Mouse (Mus musculus): ENCODE results near the gene Gm9747. TPM values are rescaled to one million over a fixed set of nuclear protein-coding genes. Genes with fewer than 3 reads are reported as not detected.
A peak's percentile ranks its signal among the peaks of the same experiment; 100 is the strongest.

The Gm9747 gene
- polyA plus RNA-seq, 1 experiment from 2014 or later, result 27.6 TPM

GRCm38 (mm10) chr1:82243260-82243825 is 10.4 kb downstream of the Gm9747 start:
- H3K4me1 ChIP-seq (ENCODE audit: control insufficient read depth, insufficient read depth, low read length), result no peaks in the 10 kb centered on the region
- ATAC-seq (ENCODE audit: insufficient number of reproducible peaks, low FRiP score, low TSS enrichment, low read depth) (no peak), DNase-seq (ENCODE audit: low spot score) (no peak)
- no peaks in the 10 kb centered on the region for H3K9me3 ChIP-seq (ENCODE audit: control insufficient read depth, low read length)
- no peaks in the 10 kb centered on the region for H3K36me3 ChIP-seq (ENCODE audit: control insufficient read depth, insufficient read depth, low read length)
- H3K27ac ChIP-seq (replicated peaks; ENCODE audit: low read depth, low read length), result no peak overlapping the region
- H3K4me3 ChIP-seq (ENCODE audit: low read depth, low read length), result no peak overlapping the region
- H3K27me3 ChIP-seq (ENCODE audit: control insufficient read depth, insufficient read depth, low read length), result no peaks in the 10 kb centered on the region
- no peak overlapping the region for H3K4me2 ChIP-seq (ENCODE audit: low read depth, severe bottlenecking)
- H3K9ac ChIP-seq (ENCODE audit: low read length), result no peak overlapping the region
- 86% methylated on average over 6 of the region's 6 CpGs for WGBS

GRCm38 (mm10) chr1:82245002-82245401 is 12.1 kb downstream of the Gm9747 start:
- H3K9ac ChIP-seq (ENCODE audit: low read length), result no peak overlapping the region
- DNase-seq (ENCODE audit: low spot score), result no peak
- H3K27ac ChIP-seq (replicated peaks; ENCODE audit: low read depth, low read length), result no peak overlapping the region
- no peak overlapping the region for H3K4me2 ChIP-seq (ENCODE audit: low read depth, severe bottlenecking)
- 85% methylated on average over 5 of the region's 5 CpGs for WGBS
- H3K4me1 ChIP-seq (ENCODE audit: control insufficient read depth, insufficient read depth, low read length), result no peaks in the 10 kb centered on the region
- H3K36me3 ChIP-seq (ENCODE audit: control insufficient read depth, insufficient read depth, low read length), result no peaks in the 10 kb centered on the region
- no peak for ATAC-seq (ENCODE audit: insufficient number of reproducible peaks, low FRiP score, low TSS enrichment, low read depth)
- H3K4me3 ChIP-seq (ENCODE audit: low read depth, low read length), result no peak overlapping the region
- H3K9me3 ChIP-seq (ENCODE audit: control insufficient read depth, low read length), result no peaks in the 10 kb centered on the region
- H3K27me3 ChIP-seq (ENCODE audit: control insufficient read depth, insufficient read depth, low read length), result no peaks in the 10 kb centered on the region

GRCm38 (mm10) chr1:82247221-82247951 is 14.5 kb downstream of the Gm9747 start:
- H3K4me3 ChIP-seq (ENCODE audit: low read depth, low read length), result no peak overlapping the region
- H3K9me3 ChIP-seq (ENCODE audit: control insufficient read depth, low read length), result no peaks in the 10 kb centered on the region
- H3K9ac ChIP-seq (ENCODE audit: low read length), result no peak overlapping the region
- H3K4me1 ChIP-seq (ENCODE audit: control insufficient read depth, insufficient read depth, low read length), result no peaks in the 10 kb centered on the region
- no peak for DNase-seq (ENCODE audit: low spot score)
- H3K27me3 ChIP-seq (ENCODE audit: control insufficient read depth, insufficient read depth, low read length), result no peaks in the 10 kb centered on the region
- no peak overlapping the region for H3K4me2 ChIP-seq (ENCODE audit: low read depth, severe bottlenecking)
- H3K27ac ChIP-seq (replicated peaks; ENCODE audit: low read depth, low read length), result no peak overlapping the region
- ATAC-seq (ENCODE audit: insufficient number of reproducible peaks, low FRiP score, low TSS enrichment, low read depth), result no peak
- no peaks in the 10 kb centered on the region for H3K36me3 ChIP-seq (ENCODE audit: control insufficient read depth, insufficient read depth, low read length)
- WGBS, result 56% methylated on average over 10 of the region's 10 CpGs

- 0 out of 2 replicates have a peak, but pooled peaks cover 2% of the 10 kb centered on the region for H3K36me3 ChIP-seq (ENCODE audit: control insufficient read depth, insufficient read depth, low read length)
- no peak for ATAC-seq (ENCODE audit: insufficient number of reproducible peaks, low FRiP score, low TSS enrichment, low read depth)
- WGBS, result 73% methylated on average over 9 of the region's 9 CpGs
Observed at GRCm38 (mm10) chr1:82253789-82254445, 21.0 kb downstream of the Gm9747 start.

GRCm38 (mm10) chr1:82257457-82257856 is 24.5 kb downstream of the Gm9747 start:
- Histone ChIP-seq H3K36me3 (ENCODE audit: control insufficient read depth, insufficient read depth, low read length) (0 out of 2 replicates have a peak, but pooled peaks cover 2% of the 10 kb centered on the region), H3K9ac (ENCODE audit: low read length) (no peak overlapping the region), H3K4me2 (ENCODE audit: low read depth, severe bottlenecking) (no peak overlapping the region), H3K4me3 (ENCODE audit: low read depth, low read length) (no peak overlapping the region), H3K9me3 (ENCODE audit: control insufficient read depth, low read length) (no peaks in the 10 kb centered on the region), H3K27ac (replicated peaks; ENCODE audit: low read depth, low read length) (no peak overlapping the region), H3K4me1 (ENCODE audit: control insufficient read depth, insufficient read depth, low read length) (peaks cover 15% of the 10 kb centered on the region), H3K27me3 (ENCODE audit: control insufficient read depth, insufficient read depth, low read length) (no peaks in the 10 kb centered on the region)
- ATAC-seq (ENCODE audit: insufficient number of reproducible peaks, low FRiP score, low TSS enrichment, low read depth) (no peak), DNase-seq (ENCODE audit: low spot score) (peak; percentile 55)
- WGBS, result 29% methylated on average over 5 of the region's 5 CpGs

More at GRCm38 (mm10) chr1:82253789-82254445, 21.0 kb downstream of the Gm9747 start:
- Histone ChIP-seq H3K27ac (replicated peaks; ENCODE audit: low read depth, low read length) (no peak overlapping the region), H3K9me3 (ENCODE audit: control insufficient read depth, low read length) (no peaks in the 10 kb centered on the region), H3K9ac (ENCODE audit: low read length) (no peak overlapping the region), H3K4me2 (ENCODE audit: low read depth, severe bottlenecking) (no peak overlapping the region), H3K27me3 (ENCODE audit: control insufficient read depth, insufficient read depth, low read length) (no peaks in the 10 kb centered on the region), H3K4me3 (ENCODE audit: low read depth, low read length) (no peak overlapping the region), H3K4me1 (ENCODE audit: control insufficient read depth, insufficient read depth, low read length) (peaks cover 5% of the 10 kb centered on the region)
- no peak for DNase-seq (ENCODE audit: low spot score)

- Histone ChIP-seq H3K9me3 (ENCODE audit: control insufficient read depth, low read length) (no peaks in the 10 kb centered on the region), H3K9ac (ENCODE audit: low read length) (no peak overlapping the region), H3K4me3 (ENCODE audit: low read depth, low read length) (no peak overlapping the region), H3K36me3 (ENCODE audit: control insufficient read depth, insufficient read depth, low read length) (0 out of 2 replicates have a peak, but pooled peaks cover 2% of the 10 kb centered on the region), H3K4me1 (ENCODE audit: control insufficient read depth, insufficient read depth, low read length) (peaks cover 17% of the 10 kb centered on the region), H3K4me2 (ENCODE audit: low read depth, severe bottlenecking) (no peak overlapping the region), H3K27me3 (ENCODE audit: control insufficient read depth, insufficient read depth, low read length) (no peaks in the 10 kb centered on the region), H3K27ac (replicated peaks; ENCODE audit: low read depth, low read length) (no peak overlapping the region)
- no peak for ATAC-seq (ENCODE audit: insufficient number of reproducible peaks, low FRiP score, low TSS enrichment, low read depth)
- DNase-seq (ENCODE audit: low spot score), result peak; percentile 67
- 33% methylated on average over 7 of the region's 7 CpGs for WGBS
Observed at GRCm38 (mm10) chr1:82258331-82258730, 25.4 kb downstream of the Gm9747 start.

- no peak for ATAC-seq (ENCODE audit: insufficient number of reproducible peaks, low FRiP score, low TSS enrichment, low read depth)
Observed at GRCm38 (mm10) chr1:82260055-82260454, 27.1 kb downstream of the Gm9747 start.

GRCm38 (mm10) chr1:82261053-82261618 is 28.2 kb downstream of the Gm9747 start:
- peak; percentile 61; the same call in 1 of the 2 replicates for ATAC-seq (ENCODE audit: insufficient number of reproducible peaks, low FRiP score, low TSS enrichment, low read depth)

More at GRCm38 (mm10) chr1:82260055-82260454, 27.1 kb downstream of the Gm9747 start:
- H3K27me3 ChIP-seq (ENCODE audit: control insufficient read depth, insufficient read depth, low read length), result no peaks in the 10 kb centered on the region
- peaks cover 17% of the 10 kb centered on the region for H3K4me1 ChIP-seq (ENCODE audit: control insufficient read depth, insufficient read depth, low read length)
- H3K4me3 ChIP-seq (ENCODE audit: low read depth, low read length), result no peak overlapping the region
- 54% methylated on average over 3 of the region's 3 CpGs for WGBS
- no peak overlapping the region for H3K9ac ChIP-seq (ENCODE audit: low read length)
- H3K9me3 ChIP-seq (ENCODE audit: control insufficient read depth, low read length), result no peaks in the 10 kb centered on the region
- H3K36me3 ChIP-seq (ENCODE audit: control insufficient read depth, insufficient read depth, low read length), result no peaks in the 10 kb centered on the region
- no peak overlapping the region for H3K4me2 ChIP-seq (ENCODE audit: low read depth, severe bottlenecking)
- no peak for DNase-seq (ENCODE audit: low spot score)
- H3K27ac ChIP-seq (replicated peaks; ENCODE audit: low read depth, low read length), result no peak overlapping the region

More at GRCm38 (mm10) chr1:82261053-82261618, 28.2 kb downstream of the Gm9747 start:
- Histone ChIP-seq H3K4me2 (ENCODE audit: low read depth, severe bottlenecking) (0 out of 2 replicates have a peak overlapping the region, but pooled peaks have one; percentile 16), H3K9ac (ENCODE audit: low read length) (no peak overlapping the region), H3K36me3 (ENCODE audit: control insufficient read depth, insufficient read depth, low read length) (no peaks in the 10 kb centered on the region), H3K27ac (replicated peaks; ENCODE audit: low read depth, low read length) (peak overlapping the region; percentile 11; the same call in 1 of the 2 replicates), H3K9me3 (ENCODE audit: control insufficient read depth, low read length) (no peaks in the 10 kb centered on the region), H3K4me3 (ENCODE audit: low read depth, low read length) (no peak overlapping the region), H3K4me1 (ENCODE audit: control insufficient read depth, insufficient read depth, low read length) (peaks cover 17% of the 10 kb centered on the region), H3K27me3 (ENCODE audit: control insufficient read depth, insufficient read depth, low read length) (no peaks in the 10 kb centered on the region)
- peak; percentile 69 for DNase-seq (ENCODE audit: low spot score)
- 19% methylated on average over 9 of the region's 9 CpGs for WGBS

Data from limb, embryonic 11.5 days (tissue).